Mouse (Mus musculus) small intestine, adult 2 months (tissue): ENCODE results near the gene Pnma1. TPM values are rescaled to one million over a fixed set of nuclear protein-coding genes. Genes with fewer than 3 reads are reported as not detected.
A peak's percentile ranks its signal among the peaks of the same experiment; 100 is the strongest.

Experiments
- H3K27ac ChIP-seq: fragments of 200-500 bp; 2 replicates; pipeline ENCODE4 v1.5.1; 2012; ENCODE audit warnings: low read depth, low read length, control low read depth, inconsistent platforms; ENCODE audit not compliant: insufficient read depth
- H3K27me3 ChIP-seq: fragments of 200-500 bp; 2 replicates; pipeline ENCODE4 v1.6.1; 2012; ENCODE audit warnings: mild to moderate bottlenecking, moderate library complexity, low read length, inconsistent platforms; ENCODE audit not compliant: control insufficient read depth, insufficient read depth
- H3K36me3 ChIP-seq: fragments of 200-500 bp; 2 replicates; pipeline ENCODE4 v1.6.1; 2012; ENCODE audit warnings: mild to moderate bottlenecking, low read length, control low read depth, inconsistent platforms; ENCODE audit not compliant: control insufficient read depth, insufficient read depth
- H3K4me1 ChIP-seq: fragments of 200-500 bp; 2 replicates; pipeline ENCODE4 v1.6.1; 2012; ENCODE audit warnings: low read length, inconsistent platforms, mixed read lengths; ENCODE audit not compliant: control insufficient read depth, insufficient read depth, insufficient read length
- H3K4me3 ChIP-seq: fragments of 200-500 bp; 2 replicates; pipeline ENCODE4 v1.5.1; 2012; ENCODE audit warnings: low read depth, mild to moderate bottlenecking, control low read depth, inconsistent platforms, low read length, moderate library complexity
- CTCF ChIP-seq: fragments of 200-500 bp; IDR thresholded peaks from 2 replicates; pipeline ENCODE4 v1.5.1; 2012; ENCODE audit warnings: low read depth, mild to moderate bottlenecking, control low read depth, inconsistent platforms, low read length, moderate library complexity, mixed read lengths; ENCODE audit not compliant: insufficient replicate concordance, insufficient read length; ENCODE audit errors: extremely low read depth
- POLR2A ChIP-seq: fragments of 200-500 bp; IDR thresholded peaks from 2 replicates; pipeline ENCODE4 v1.6.1; 2012; ENCODE audit warnings: low read depth, mild to moderate bottlenecking, control low read depth, inconsistent platforms, low read length, moderate library complexity
- WGBS: fragments of 180-500 bp; shearing (Covaris S2); methylation state at CpG from one replicate; pipeline ENCODE4 v1.1.7; 2018; 5-methylcytosine and 5-hydroxymethylcytosine counted together
- polyA plus RNA-seq: library from polyadenylated mRNA; depleted of rRNA; stranded (reverse); fragments of >200 nt; gene quantifications from 2 replicates; pipeline ENCODE4 v1.2.3, GENCODE M21; 2012

Gene Pnma1
- polyA plus RNA-seq, 1 experiment, result 0.33 TPM

- H3K36me3 ChIP-seq, result peaks cover 6% of the 10 kb centered on the region; the same call in 1 of the 2 replicates
- H3K4me3 ChIP-seq, result no peak overlapping the region
- 0 out of 2 replicates have a peak overlapping the region, but pooled peaks have one; percentile 4 for H3K27ac ChIP-seq
- WGBS, result 78% methylated on average over 3 of the region's 3 CpGs
- no peaks in the 10 kb centered on the region for H3K27me3 ChIP-seq
- peaks cover 67% of the 10 kb centered on the region for H3K4me1 ChIP-seq
- no peak for TF ChIP-seq CTCF
- TF ChIP-seq POLR2A, result no peak
These were observed 38.2 kb upstream of the Pnma1 start for GRCm38 (mm10) chr12:84186536-84186935.

- Histone ChIP-seq H3K36me3 (peaks cover 6% of the 10 kb centered on the region; the same call in 1 of the 2 replicates), H3K27me3 (no peaks in the 10 kb centered on the region), H3K27ac (peak overlapping the region; percentile 22), H3K4me3 (no peak overlapping the region), H3K4me1 (peaks cover 69% of the 10 kb centered on the region)
- WGBS, result 26% methylated on average over 6 of the region's 6 CpGs
- no peak for TF ChIP-seq POLR2A
- TF ChIP-seq CTCF, result no peak
These were observed 37.3 kb upstream of the Pnma1 start for GRCm38 (mm10) chr12:84185547-84185946.

- peaks cover 69% of the 10 kb centered on the region for H3K4me1 ChIP-seq
- peaks cover 6% of the 10 kb centered on the region; the same call in 1 of the 2 replicates for H3K36me3 ChIP-seq
- no peak overlapping the region for H3K27ac ChIP-seq
- WGBS, result 43% methylated on average over 5 of the region's 5 CpGs
- H3K27me3 ChIP-seq, result no peaks in the 10 kb centered on the region
- TF ChIP-seq CTCF (no peak), POLR2A (no peak)
- H3K4me3 ChIP-seq, result no peak overlapping the region
These were observed 36.7 kb upstream of the Pnma1 start for GRCm38 (mm10) chr12:84184979-84185378.

- H3K36me3 ChIP-seq, result peaks cover 6% of the 10 kb centered on the region; the same call in 1 of the 2 replicates
- H3K27ac ChIP-seq, result peak overlapping the region; percentile 85
- H3K27me3 ChIP-seq, result no peaks in the 10 kb centered on the region
- 27% methylated on average over 6 of the region's 6 CpGs for WGBS
- H3K4me3 ChIP-seq, result peak overlapping the region; percentile 13; the same call in 1 of the 2 replicates
- peaks cover 65% of the 10 kb centered on the region for H3K4me1 ChIP-seq
- no peak for TF ChIP-seq POLR2A
These were observed 33.7 kb upstream of the Pnma1 start for GRCm38 (mm10) chr12:84181999-84182398.

- 15% methylated on average over 8 of the region's 8 CpGs for WGBS
- Histone ChIP-seq H3K27ac (peak overlapping the region; percentile 85), H3K36me3 (0 out of 2 replicates have a peak, but pooled peaks cover 2% of the 10 kb centered on the region), H3K4me1 (peaks cover 68% of the 10 kb centered on the region), H3K27me3 (no peaks in the 10 kb centered on the region), H3K4me3 (no peak overlapping the region)
- TF ChIP-seq POLR2A (no peak; the same call in 1 of the 2 replicates), CTCF (no peak)
These were observed 32.6 kb upstream of the Pnma1 start for GRCm38 (mm10) chr12:84180701-84181435.

GRCm38 (mm10) chr12:84180090-84180489, 31.8 kb upstream of the Pnma1 start:
- peak overlapping the region; percentile 85 for H3K27ac ChIP-seq
- peaks cover 64% of the 10 kb centered on the region for H3K4me1 ChIP-seq
- H3K27me3 ChIP-seq, result no peaks in the 10 kb centered on the region
- peak overlapping the region; percentile 13; the same call in 1 of the 2 replicates for H3K4me3 ChIP-seq
- WGBS, result 30% methylated on average over 3 of the region's 3 CpGs
- no peaks in the 10 kb centered on the region for H3K36me3 ChIP-seq
- TF ChIP-seq POLR2A (no peak; the same call in 1 of the 2 replicates), CTCF (no peak)

GRCm38 (mm10) chr12:84178652-84179445, 30.6 kb upstream of the Pnma1 start:
- Histone ChIP-seq H3K4me3 (peak overlapping the region; percentile 11; the same call in 1 of the 2 replicates), H3K27ac (peak overlapping the region; percentile 97), H3K4me1 (peaks cover 67% of the 10 kb centered on the region), H3K36me3 (peaks cover under 1% of the 10 kb centered on the region), H3K27me3 (no peaks in the 10 kb centered on the region)
- TF ChIP-seq POLR2A, result peak; percentile 46; the same call in 1 of the 2 replicates
- no peak for TF ChIP-seq CTCF
- 29% methylated on average over 10 of the region's 10 CpGs for WGBS
